Mouse (Mus musculus): ENCODE measurements around the gene Tas2r119. TPM values are rescaled to one million over a fixed set of nuclear protein-coding genes. Genes with fewer than 3 reads are reported as not detected.
"Not testable (repeated sequence)": the region's sequence is repeated elsewhere in the genome, so short reads cannot be mapped to it uniquely, and the experiment has no call there.

The Tas2r119 gene
- polyA plus RNA-seq, 1 experiment from 2014 or later = not detected

GRCm38 (mm10) chr15:32180010-32180725 lies 3.1 kb downstream of the Tas2r119 start:
- H3K9ac ChIP-seq = no peak overlapping the region
- no peaks in the 10 kb centered on the region; the same call in 1 of the 2 replicates for H3K9me3 ChIP-seq (replicated peaks)
- no peak overlapping the region for H3K4me3 ChIP-seq (replicated peaks)
- H3K27ac ChIP-seq = no peak overlapping the region
- no peaks in the 10 kb centered on the region for H3K27me3 ChIP-seq
- H3K36me3 ChIP-seq = no peaks in the 10 kb centered on the region
- H3K4me2 ChIP-seq = no peak overlapping the region
- ATAC-seq (ENCODE audit: low read depth) (no peak), DNase-seq (no peak)
- H3K4me1 ChIP-seq (replicated peaks) = no peaks in the 10 kb centered on the region
- WGBS (ENCODE audit: insufficient replicate concordance) = 55% methylated on average over 1 of the region's 1 CpGs

GRCm38 (mm10) chr15:32182026-32182425 lies 4.9 kb downstream of the Tas2r119 start:
- no peak overlapping the region for H3K9ac ChIP-seq
- 83% methylated on average over 1 of the region's 1 CpGs for WGBS (ENCODE audit: insufficient replicate concordance)

DNA sequence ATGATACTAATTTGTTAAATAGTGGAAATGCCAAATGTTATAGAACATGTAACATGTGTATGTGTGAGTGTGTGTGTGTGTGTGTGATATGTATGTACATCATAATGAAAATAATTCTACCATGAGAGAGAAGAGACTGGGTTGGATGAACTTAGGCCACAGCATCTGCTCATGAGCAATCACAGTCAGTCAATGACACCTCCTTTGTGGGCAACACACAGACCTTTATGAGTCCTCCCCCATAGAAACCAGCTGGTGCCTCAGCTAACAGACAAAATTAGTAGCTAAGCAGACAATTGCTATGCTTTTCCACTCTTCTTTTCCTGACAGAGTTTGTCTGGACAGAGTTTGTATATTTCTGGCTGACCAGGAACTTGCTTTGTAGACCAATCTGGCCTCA lies 7.9 kb downstream of the Tas2r119 start:
- Histone ChIP-seq H3K36me3 (no peaks in the 10 kb centered on the region), H3K4me3 (replicated peaks) (no peak overlapping the region), H3K4me2 (no peak overlapping the region), H3K9me3 (replicated peaks) (no peaks in the 10 kb centered on the region), H3K4me1 (replicated peaks) (no peaks in the 10 kb centered on the region), H3K27ac (no peak overlapping the region), H3K27me3 (no peaks in the 10 kb centered on the region), H3K9ac (no peak overlapping the region)
- ATAC-seq (ENCODE audit: low read depth) (no peak), DNase-seq (no peak)

More at GRCm38 (mm10) chr15:32182026-32182425, 4.9 kb downstream of the Tas2r119 start:
- Histone ChIP-seq H3K27ac (no peak overlapping the region), H3K4me2 (no peak overlapping the region), H3K4me3 (replicated peaks) (no peak overlapping the region), H3K9me3 (replicated peaks) (no peaks in the 10 kb centered on the region), H3K4me1 (replicated peaks) (no peaks in the 10 kb centered on the region), H3K36me3 (no peaks in the 10 kb centered on the region), H3K27me3 (no peaks in the 10 kb centered on the region)
- ATAC-seq (ENCODE audit: low read depth) = no peak
- DNase-seq = no peak

DNA sequence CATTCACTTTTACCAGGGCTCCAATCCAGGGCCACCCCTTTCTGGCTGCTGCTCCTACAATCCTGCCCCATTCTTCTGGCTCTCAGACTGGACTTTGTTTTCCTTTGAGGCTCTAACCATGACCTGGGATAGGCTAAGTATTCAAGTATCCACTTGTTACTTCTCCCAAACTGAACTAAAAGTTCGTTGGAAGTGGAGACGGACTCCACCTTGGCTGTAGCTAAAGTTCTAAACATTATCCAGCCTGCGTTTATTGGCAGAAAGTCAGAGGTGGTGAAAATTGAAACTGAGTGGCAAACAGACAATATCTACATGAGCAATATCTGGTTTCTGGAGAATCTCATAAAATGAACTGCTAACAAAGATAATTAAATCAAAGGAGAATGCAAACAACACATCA lies 12.8 kb downstream of the Tas2r119 start:
- 58% methylated on average over 3 of the region's 3 CpGs for WGBS (ENCODE audit: insufficient replicate concordance)
- H3K27me3 ChIP-seq = no peaks in the 10 kb centered on the region

DNA sequence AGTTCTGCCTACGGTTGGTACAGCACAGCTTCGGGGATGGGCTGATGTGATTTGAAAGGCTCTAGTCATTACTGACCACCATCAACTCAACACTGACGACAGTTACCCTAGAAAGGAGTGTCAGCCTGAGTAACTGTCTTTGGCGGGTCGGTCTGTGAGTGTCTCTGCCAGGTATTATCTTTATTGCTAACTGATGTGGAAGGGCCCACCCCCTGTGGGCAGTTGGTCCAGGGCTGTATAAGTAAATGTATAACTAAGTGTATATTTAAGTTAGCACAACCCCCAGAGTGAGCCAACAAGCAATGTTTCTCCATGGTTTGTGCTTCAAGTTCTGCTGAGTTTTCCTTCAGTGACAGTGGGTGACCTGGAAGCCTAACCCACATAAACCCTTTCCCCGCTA lies 13.3 kb downstream of the Tas2r119 start:
- DNase-seq (no peak), ATAC-seq (ENCODE audit: low read depth) (no peak)
- WGBS (ENCODE audit: insufficient replicate concordance) = 60% methylated on average over 6 of the region's 6 CpGs
- H3K4me3 ChIP-seq (replicated peaks) = no peak overlapping the region
- no peak overlapping the region for H3K27ac ChIP-seq
- no peaks in the 10 kb centered on the region for H3K9me3 ChIP-seq (replicated peaks)
- no peaks in the 10 kb centered on the region for H3K27me3 ChIP-seq
- no peaks in the 10 kb centered on the region for H3K36me3 ChIP-seq
- no peak overlapping the region for H3K9ac ChIP-seq
- H3K4me1 ChIP-seq (replicated peaks) = no peaks in the 10 kb centered on the region
- H3K4me2 ChIP-seq = no peak overlapping the region

More for the DNA sequence above, 12.8 kb downstream of the Tas2r119 start:
- Histone ChIP-seq H3K36me3 (no peaks in the 10 kb centered on the region), H3K4me2 (no peak overlapping the region), H3K4me1 (replicated peaks) (no peaks in the 10 kb centered on the region), H3K27ac (no peak overlapping the region), H3K4me3 (replicated peaks) (no peak overlapping the region), H3K9ac (no peak overlapping the region), H3K9me3 (replicated peaks) (no peaks in the 10 kb centered on the region)
- no peak for ATAC-seq (ENCODE audit: low read depth)
- no peak for DNase-seq

- no peak for DNase-seq
These were observed 15.9 kb downstream of the Tas2r119 start for GRCm38 (mm10) chr15:32192948-32193347.

DNA sequence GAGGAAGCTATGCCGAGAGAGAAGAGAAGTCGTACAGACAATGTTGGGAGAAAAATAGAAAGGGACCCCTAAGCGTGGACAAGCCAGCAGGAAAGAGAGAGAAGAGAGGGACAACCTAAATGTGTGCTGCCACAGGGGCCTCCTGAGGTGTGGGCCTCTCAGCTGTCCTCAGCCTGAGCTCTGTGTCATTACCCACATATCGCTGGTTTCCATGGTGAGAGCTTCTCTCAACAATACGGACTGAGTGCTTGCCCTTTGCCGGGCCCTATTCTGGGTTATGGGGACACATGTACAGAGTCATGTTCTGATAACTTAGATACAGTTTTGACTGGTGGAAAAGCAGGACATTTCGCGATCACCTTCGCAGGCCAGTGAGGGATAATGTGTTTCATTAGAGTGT lies 21.0 kb downstream of the Tas2r119 start:
- no peaks in the 10 kb centered on the region for H3K36me3 ChIP-seq
- 76% methylated on average over 9 of the region's 9 CpGs for WGBS (ENCODE audit: insufficient replicate concordance)

More at GRCm38 (mm10) chr15:32192948-32193347, 15.9 kb downstream of the Tas2r119 start:
- Histone ChIP-seq H3K4me1 (replicated peaks) (no peaks in the 10 kb centered on the region), H3K27ac (no peak overlapping the region), H3K4me3 (replicated peaks) (no peak overlapping the region), H3K36me3 (no peaks in the 10 kb centered on the region), H3K9me3 (replicated peaks) (no peaks in the 10 kb centered on the region), H3K9ac (no peak overlapping the region), H3K4me2 (no peak overlapping the region), H3K27me3 (no peaks in the 10 kb centered on the region)
- ATAC-seq (ENCODE audit: low read depth) = no peak
- 49% methylated on average over 1 of the region's 1 CpGs for WGBS (ENCODE audit: insufficient replicate concordance)

DNA sequence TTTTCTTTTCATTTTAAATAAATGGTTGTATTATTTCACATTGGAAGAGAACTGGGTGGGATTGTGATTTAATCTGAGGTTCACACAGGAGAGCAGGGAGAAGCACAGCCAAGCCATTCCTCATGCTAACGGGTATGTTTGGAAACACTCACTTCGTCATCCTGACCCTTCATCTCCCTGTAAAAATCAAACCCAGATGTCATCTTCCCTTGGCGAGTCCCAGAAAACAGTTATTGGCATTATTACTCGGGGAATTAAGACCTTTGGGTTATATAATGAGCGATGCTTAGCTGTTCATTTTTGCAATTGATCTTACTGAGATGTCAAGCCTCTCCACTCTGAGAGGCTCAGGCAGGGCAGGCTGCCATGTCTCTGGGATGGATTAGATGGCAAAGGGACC lies 21.5 kb downstream of the Tas2r119 start:
- Histone ChIP-seq H3K9me3 (replicated peaks) (no peaks in the 10 kb centered on the region), H3K4me1 (replicated peaks) (no peaks in the 10 kb centered on the region), H3K4me3 (replicated peaks) (no peak overlapping the region), H3K27me3 (no peaks in the 10 kb centered on the region), H3K36me3 (no peaks in the 10 kb centered on the region), H3K4me2 (no peak overlapping the region), H3K9ac (no peak overlapping the region), H3K27ac (no peak overlapping the region)
- 69% methylated on average over 5 of the region's 5 CpGs for WGBS (ENCODE audit: insufficient replicate concordance)
- ATAC-seq (ENCODE audit: low read depth) (no peak), DNase-seq (no peak)

More for the DNA sequence above, 21.0 kb downstream of the Tas2r119 start:
- Histone ChIP-seq H3K9me3 (replicated peaks) (no peaks in the 10 kb centered on the region), H3K9ac (no peak overlapping the region), H3K4me2 (no peak overlapping the region), H3K27me3 (no peaks in the 10 kb centered on the region), H3K4me3 (replicated peaks) (no peak overlapping the region), H3K4me1 (replicated peaks) (no peaks in the 10 kb centered on the region), H3K27ac (no peak overlapping the region)
- DNase-seq (no peak), ATAC-seq (ENCODE audit: low read depth) (no peak)

- H3K4me3 ChIP-seq (replicated peaks) = no peak overlapping the region
- no peaks in the 10 kb centered on the region for H3K9me3 ChIP-seq (replicated peaks)
- WGBS (ENCODE audit: insufficient replicate concordance) = 58% methylated on average over 5 of the region's 5 CpGs
- H3K36me3 ChIP-seq = no peaks in the 10 kb centered on the region
- H3K27ac ChIP-seq = no peak overlapping the region
- H3K9ac ChIP-seq = no peak overlapping the region
- H3K27me3 ChIP-seq = no peaks in the 10 kb centered on the region
- no peak overlapping the region for H3K4me2 ChIP-seq
- ATAC-seq (ENCODE audit: low read depth) (no peak), DNase-seq (no peak)
- no peaks in the 10 kb centered on the region for H3K4me1 ChIP-seq (replicated peaks)
These were observed 26.2 kb downstream of the Tas2r119 start for GRCm38 (mm10) chr15:32203242-32203641.

- Histone ChIP-seq H3K27ac (no peak overlapping the region), H3K27me3 (no peaks in the 10 kb centered on the region), H3K9me3 (replicated peaks) (no peaks in the 10 kb centered on the region), H3K4me2 (no peak overlapping the region), H3K36me3 (no peaks in the 10 kb centered on the region), H3K9ac (no peak overlapping the region), H3K4me1 (replicated peaks) (no peaks in the 10 kb centered on the region), H3K4me3 (replicated peaks) (no peak overlapping the region)
- WGBS (ENCODE audit: insufficient replicate concordance) = 67% methylated on average over 10 of the region's 10 CpGs
- ATAC-seq (ENCODE audit: low read depth) (no peak), DNase-seq (no peak)
These were observed 27.8 kb downstream of the Tas2r119 start for GRCm38 (mm10) chr15:32204908-32205307.

DNA sequence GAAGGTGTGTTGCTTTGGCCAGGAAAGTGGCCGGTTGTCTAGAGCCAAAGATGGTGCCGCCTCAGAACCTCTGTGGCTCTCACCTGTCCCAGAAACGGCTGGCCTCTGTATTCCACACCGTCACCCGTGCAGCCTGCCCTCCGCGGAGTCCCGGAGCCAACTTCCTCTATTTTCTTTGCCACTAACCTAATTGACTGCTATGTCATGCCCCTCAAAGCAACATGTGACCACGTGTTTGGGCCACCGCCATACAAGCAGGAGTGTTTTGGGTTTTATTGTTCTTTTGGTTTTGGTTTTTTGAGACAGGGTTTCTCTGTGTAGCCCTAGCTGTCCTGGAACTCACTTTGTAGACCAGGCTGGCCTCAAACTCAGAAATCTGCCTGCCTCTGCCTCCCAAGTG lies 37.6 kb downstream of the Tas2r119 start:
- ATAC-seq (ENCODE audit: low read depth); H3K4me3 ChIP-seq (replicated peaks): not testable (repeated sequence)

GRCm38 (mm10) chr15:32223028-32223427 lies 45.9 kb downstream of the Tas2r119 start:
- H3K4me2 ChIP-seq = no peak overlapping the region
- no peak overlapping the region for H3K4me3 ChIP-seq (replicated peaks)
- DNase-seq = no peak
- ATAC-seq (ENCODE audit: low read depth) = no peak
- no peaks in the 10 kb centered on the region for H3K27me3 ChIP-seq
- no peak overlapping the region for H3K9ac ChIP-seq
- no peak overlapping the region for H3K27ac ChIP-seq
- no peaks in the 10 kb centered on the region for H3K9me3 ChIP-seq (replicated peaks)
- 71% methylated on average over 7 of the region's 7 CpGs for WGBS (ENCODE audit: insufficient replicate concordance)
- H3K4me1 ChIP-seq (replicated peaks) = no peaks in the 10 kb centered on the region
- H3K36me3 ChIP-seq = no peaks in the 10 kb centered on the region

More for the DNA sequence above, 37.6 kb downstream of the Tas2r119 start:
- not testable (repeated sequence) for H3K4me2 ChIP-seq; H3K36me3 ChIP-seq; H3K27me3 ChIP-seq; H3K9me3 ChIP-seq (replicated peaks); H3K4me1 ChIP-seq (replicated peaks); H3K27ac ChIP-seq; H3K9ac ChIP-seq; DNase-seq
- WGBS (ENCODE audit: insufficient replicate concordance) = 70% methylated on average over 10 of the region's 10 CpGs

All from liver, embryonic 13.5 days (tissue).